Mouse (Mus musculus) liver, embryonic 14.5 days (tissue): ENCODE data around the gene Hist1h3b. TPM values are rescaled to one million over a fixed set of nuclear protein-coding genes. Genes with fewer than 3 reads are reported as not detected.
"Not testable (repeated sequence)": the region's sequence is repeated elsewhere in the genome, so short reads cannot be mapped to it uniquely, and the experiment has no call there.

Experiments
- ATAC-seq: fragments of 200-750 bp; cut with Nextera tagmentation; 2 replicates; pipeline ENCODE4 v1.8.0; 2017; ENCODE audit warnings: moderate number of reproducible peaks, mild to moderate bottlenecking, moderate library complexity; ENCODE audit not compliant: insufficient read depth
- DNase-seq, 3 experiments: peaks; one replicate each; pipeline ENCODE4 v3.0.0-alpha.2; 2012 to 2013; ENCODE audit warnings: low read depth in 3 of 3, low spot score in 3 of 3
- H3K27ac ChIP-seq: fragments of 300-500 bp; sonication (generic); 2 replicates; pipeline ENCODE4 v1.5.1; 2014; ENCODE audit warnings: moderate library complexity, mild to moderate bottlenecking, control low read depth, inconsistent platforms
- H3K27me3 ChIP-seq: fragments of 300-500 bp; sonication (generic); 2 replicates; pipeline ENCODE4 v1.6.1; 2014; ENCODE audit warnings: mild to moderate bottlenecking, low read length, moderate library complexity; ENCODE audit not compliant: control insufficient read depth, insufficient read depth
- H3K36me3 ChIP-seq: fragments of 300-500 bp; sonication (generic); replicated peaks from 2 replicates; pipeline ENCODE4 v1.6.1; 2014; ENCODE audit warnings: low read depth; ENCODE audit not compliant: control insufficient read depth, insufficient read depth
- H3K4me1 ChIP-seq, 2 experiments: fragments of 200-500 bp in 1 of 2; fragments of 300-500 bp in 1 of 2; sonication (generic) in 1 of 2; replicated peaks; 2 replicates each; pipeline ENCODE4 v1.6.1; 2012 to 2014; ENCODE audit warnings: antibody characterized with exemption in 1 of 2, inconsistent platforms in 1 of 2, low read length in 1 of 2; ENCODE audit not compliant: control insufficient read depth in 2 of 2, insufficient read depth in 2 of 2
- H3K4me2 ChIP-seq: fragments of 300-500 bp; sonication (generic); 2 replicates; pipeline ENCODE4 v1.6.1; 2014; ENCODE audit warnings: low read depth, mild to moderate bottlenecking, control low read depth, moderate library complexity
- H3K4me3 ChIP-seq, 2 experiments: fragments of 200-500 bp in 1 of 2; fragments of 300-500 bp in 1 of 2; sonication (generic) in 1 of 2; 2 replicates each; pipeline ENCODE4 v1.5.1; 2012 to 2014; ENCODE audit warnings: low read depth in 2 of 2, low read length in 2 of 2, mild to moderate bottlenecking in 2 of 2, control low read depth in 1 of 2, inconsistent platforms in 1 of 2, moderate library complexity in 1 of 2; ENCODE audit not compliant: insufficient read depth in 1 of 2
- H3K9ac ChIP-seq: fragments of 300-500 bp; sonication (generic); replicated peaks from 2 replicates; pipeline ENCODE4 v1.6.1; 2014; ENCODE audit warnings: mild to moderate bottlenecking, control low read depth, moderate library complexity
- H3K9me3 ChIP-seq: fragments of 300-500 bp; sonication (generic); 2 replicates; pipeline ENCODE4 v1.6.1; 2016; ENCODE audit warnings: low read length, mixed read lengths; ENCODE audit not compliant: control insufficient read depth
- CTCF ChIP-seq: IDR thresholded peaks from 2 replicates; pipeline ENCODE4 v1.5.1; 2016; ENCODE audit warnings: antibody characterized with exemption, low read depth, control low read depth
- EP300 ChIP-seq: IDR thresholded peaks from 2 replicates; pipeline ENCODE4 v1.6.1; 2016; ENCODE audit warnings: antibody characterized with exemption, low read depth
- whole genome bisulfite sequencing: fragments of 180-500 bp; shearing (Covaris S2); extraction: QIAGEN DNeasy Blood & Tissue Kit; methylation state at CpG from one replicate; pipeline ENCODE4 v1.1.7; 2014; ENCODE audit not compliant: insufficient replicate concordance; 5-methylcytosine and 5-hydroxymethylcytosine counted together
- polyA plus RNA-seq, 2 experiments: library from polyadenylated mRNA; depleted of rRNA in 1 of 2; stranded (reverse) in 1 of 2; unstranded in 1 of 2; fragments of >200 nt; fragmentation: Nextera tagmentation in 1 of 2; extraction: Ambion mirVana in 1 of 2; gene quantifications; 2 replicates each; pipeline versions ENCODE4 v1.2.1 to v1.2.3; 2012 to 2014

The Hist1h3b gene
- polyA plus RNA-seq, 2 experiments = 11.4 to 40.0 TPM

GRCm38 (mm10) chr13:23759916-23760239, 7.8 kb downstream of the Hist1h3b start:
- H3K9me3 ChIP-seq = no peaks in the 10 kb centered on the region
- H3K27me3 ChIP-seq = no peaks in the 10 kb centered on the region
- peaks cover 38 to 43% of the 10 kb centered on the region in 2 experiments for H3K4me1 ChIP-seq
- ATAC-seq = no peak
- H3K9ac ChIP-seq = peak overlapping the region; percentile 93
- WGBS = 37% methylated on average over 1 of the region's 1 CpGs
- H3K4me2 ChIP-seq = peak overlapping the region; percentile 88
- DNase-seq = no peak
- peak overlapping the region; percentile 62 for H3K4me3 ChIP-seq
- no peak for TF ChIP-seq EP300
- H3K27ac ChIP-seq = peak overlapping the region; percentile 99
- no peaks in the 10 kb centered on the region for H3K36me3 ChIP-seq

- 1% methylated on average over 20 of the region's 27 CpGs for WGBS
- peaks cover 35 to 43% of the 10 kb centered on the region in 2 experiments for H3K4me1 ChIP-seq
- DNase-seq (peak in 1 of 3 experiments; percentile 72), ATAC-seq (no peak)
- TF ChIP-seq EP300 (no peak), CTCF (peak; percentile 34; the same call in 1 of the 2 replicates)
- H3K9ac ChIP-seq = peak overlapping the region; percentile 93
- peak overlapping the region; percentile 88 for H3K4me2 ChIP-seq
- H3K9me3 ChIP-seq = no peaks in the 10 kb centered on the region
- H3K36me3 ChIP-seq = no peaks in the 10 kb centered on the region
- peak overlapping the region; percentile 62 for H3K4me3 ChIP-seq
- H3K27ac ChIP-seq = peak overlapping the region; percentile 99
- no peaks in the 10 kb centered on the region for H3K27me3 ChIP-seq
These were observed 8.3 kb downstream of the Hist1h3b start for GRCm38 (mm10) chr13:23760240-23760971.

DNA sequence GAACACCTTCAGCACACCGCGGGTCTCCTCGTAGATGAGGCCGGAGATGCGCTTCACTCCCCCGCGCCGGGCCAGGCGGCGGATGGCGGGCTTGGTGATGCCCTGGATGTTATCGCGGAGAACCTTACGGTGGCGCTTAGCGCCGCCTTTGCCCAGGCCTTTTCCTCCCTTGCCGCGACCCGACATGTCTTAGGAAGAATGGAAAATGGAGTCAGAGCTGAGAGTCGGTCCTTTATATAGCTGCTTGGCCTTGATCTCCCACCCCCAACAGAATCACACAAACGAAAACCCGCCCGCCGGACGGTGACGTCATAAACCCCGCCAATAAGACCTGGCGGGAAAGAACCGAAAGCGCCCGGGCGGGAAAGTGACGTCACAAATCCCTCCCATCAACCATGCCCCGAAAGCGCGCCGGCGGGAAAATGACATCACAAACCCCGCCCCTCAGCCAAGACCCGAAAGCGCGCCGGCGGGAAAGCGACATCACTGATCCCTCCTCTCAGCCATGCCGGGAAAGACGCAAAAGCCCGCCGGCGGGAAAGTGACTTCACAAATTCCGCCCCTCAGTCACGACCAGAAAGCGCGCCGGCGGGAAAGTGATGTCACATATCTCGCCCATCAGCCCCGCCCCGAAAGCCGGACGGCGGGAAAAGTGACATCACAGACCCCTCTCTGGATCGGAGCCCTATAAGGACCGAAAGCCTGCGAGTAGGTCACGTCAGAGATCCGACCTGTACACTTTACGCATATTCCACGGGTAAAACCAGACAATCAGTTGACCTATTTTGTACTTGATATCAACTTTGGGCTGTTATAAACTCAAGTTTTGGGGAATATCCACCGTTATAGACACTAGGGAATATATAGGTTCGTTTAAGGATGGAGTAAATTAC, 9.2 kb downstream of the Hist1h3b start, which contains the start of gene Hist1h4a:
Gene Hist1h4a, minus strand, starts transcription at position 259 of the 893 bp plus-strand sequence.
- Histone ChIP-seq H3K4me1 (peaks cover 29 to 40% of the 10 kb centered on the region in 2 experiments), H3K27me3 (no peaks in the 10 kb centered on the region), H3K27ac (peak within 1 kb of the TSS; percentile 99), H3K36me3 (no peaks in the 10 kb centered on the region), H3K9ac (peak within 1 kb of the TSS; percentile 93), H3K4me3 (peak within 1 kb of the TSS; percentile 62), H3K9me3 (no peaks in the 10 kb centered on the region), H3K4me2 (peak within 1 kb of the TSS; percentile 88)
- DNase-seq (peak; percentile 99 to 100 (median 99)), ATAC-seq (peak; percentile 63)
- 0 out of 2 replicates have a peak, but pooled peaks have one; percentile 12 for TF ChIP-seq CTCF
- TF ChIP-seq EP300 = peak; percentile 85
- WGBS = under 1% methylated on average over 61 of the region's 72 CpGs

DNA sequence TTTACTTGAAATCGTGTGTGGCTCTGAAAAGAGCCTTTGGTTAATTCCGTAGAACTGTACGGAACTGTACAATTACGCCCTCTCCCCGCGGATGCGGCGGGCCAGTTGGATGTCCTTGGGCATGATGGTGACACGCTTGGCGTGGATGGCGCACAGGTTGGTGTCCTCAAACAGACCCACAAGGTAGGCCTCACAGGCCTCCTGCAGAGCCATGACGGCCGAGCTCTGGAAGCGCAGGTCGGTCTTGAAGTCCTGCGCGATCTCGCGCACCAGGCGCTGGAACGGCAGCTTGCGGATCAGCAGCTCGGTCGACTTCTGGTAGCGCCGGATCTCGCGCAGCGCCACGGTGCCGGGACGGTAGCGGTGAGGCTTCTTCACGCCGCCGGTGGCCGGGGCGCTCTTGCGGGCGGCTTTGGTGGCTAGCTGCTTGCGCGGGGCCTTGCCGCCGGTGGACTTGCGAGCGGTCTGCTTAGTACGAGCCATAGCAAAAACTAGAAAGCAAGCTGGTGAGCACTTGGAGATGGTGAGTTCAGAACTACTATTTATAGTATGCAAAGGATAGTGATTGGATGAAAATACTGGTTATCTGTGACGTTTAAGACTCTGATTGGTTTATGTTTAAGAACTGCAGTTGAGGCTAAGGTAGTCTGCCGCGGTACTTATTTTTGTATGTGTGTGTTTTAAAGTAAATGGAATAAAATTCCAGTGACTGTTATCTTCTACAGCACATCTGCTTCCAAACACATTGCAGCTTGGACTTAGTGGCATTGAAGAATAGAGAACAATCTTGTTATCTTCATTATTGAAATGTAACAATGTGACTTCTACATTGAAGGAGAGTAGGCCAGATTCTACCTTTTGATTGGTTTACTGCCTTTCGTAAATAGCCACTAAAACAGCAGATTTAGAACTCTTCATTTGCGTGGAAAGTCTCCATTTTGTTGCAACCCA, 10.1 kb downstream of the Hist1h3b start, which contains the start of gene Hist1h3a:
Gene Hist1h3a, minus strand, starts transcription at position 516 of the 951 bp plus-strand sequence.
- not testable (repeated sequence) for H3K27me3 ChIP-seq, H3K36me3 ChIP-seq, H3K9me3 ChIP-seq
- Histone ChIP-seq H3K4me1 (peaks cover 28 to 44% of the 10 kb centered on the region in 2 experiments), H3K4me2 (peak within 1 kb of the TSS; percentile 88), H3K4me3 (peak within 1 kb of the TSS; percentile 49 to 62), H3K27ac (peak within 1 kb of the TSS; percentile 99), H3K9ac (peak within 1 kb of the TSS; percentile 93)
- WGBS = under 1% methylated on average over 29 of the region's 52 CpGs
- ATAC-seq (peak; percentile 46), DNase-seq (peak; percentile 87 to 88 (median 88))
- TF ChIP-seq EP300 = peak; percentile 65; the same call in 1 of the 2 replicates
